Mouse (Mus musculus) olfactory bulb, adult 2 months (tissue): ENCODE measurements around the gene Cdkn1c.

Experiments
- CTCF ChIP-seq: fragments of 200-500 bp; IDR thresholded peaks from 2 replicates; pipeline ENCODE4 v1.5.1; 2012; ENCODE audit warnings: low read depth, mild to moderate bottlenecking, low read length, moderate library complexity; ENCODE audit not compliant: insufficient read depth
- POLR2A ChIP-seq: fragments of 200-500 bp; IDR thresholded peaks from 2 replicates; pipeline ENCODE4 v1.6.1; 2012; ENCODE audit warnings: mild to moderate bottlenecking, low read depth, low read length, moderate library complexity; ENCODE audit not compliant: insufficient read depth

- TF ChIP-seq CTCF (no peak), POLR2A (no peak)
Observed at GRCm38 (mm10) chr7:143460217-143460834, 524 bp downstream of the Cdkn1c start.
